ENCODE assay signal across 14 mouse cellular contexts in genomic region chr9:45121001-45121400, GRCm38 (mm10). TPM values are rescaled to one million over a fixed set of nuclear protein-coding genes. Genes with fewer than 3 reads are reported as not detected.
DNase-seq lines count a peak whose midpoint lies in the region; ATAC-seq and TF ChIP-seq lines count a peak whose summit lies in the region.
"Had no signal": no experiment of that assay in that cellular context is flagged by ENCODE, and none has a peak within 500 bp of the region (broad histone marks: within the 10 kb centered on the region; RNA-seq: fewer than 3 reads in every experiment).

No protein-coding gene starts in this region.

- DNase-seq in gastrocnemius, adult 2 months, result peak; percentile 53
- no peak for DNase-seq in gastrocnemius, adult 8-10 months (ENCODE audit: low spot score in 2 of 2)
- DNase-seq in midbrain, embryonic 14.5 days, result no peak
- DNase-seq in cerebellum, postnatal 25 days, result peak; percentile 58 to 65
- DNase-seq in thymus, postnatal 14 days, result peak; percentile 89
- DNase-seq in frontal cortex, postnatal 10 days (ENCODE audit: low spot score in 2 of 2), result no peak
- no peak for DNase-seq in spleen, adult 18-20 months

- peaks cover 16% of the 10 kb centered on the region; the same call in 1 of the 2 replicates for H3K27me3 ChIP-seq in midbrain, embryonic 13.5 days
- no peaks in the 10 kb centered on the region for H3K27me3 ChIP-seq in midbrain, embryonic 14.5 days (ENCODE audit: control insufficient read depth, insufficient read depth, low read length)
- H3K27me3 ChIP-seq: embryonic facial prominence, embryonic 15.5 days; intestine, embryonic 15.5 days had no signal

- H3K4me2 ChIP-seq in midbrain, embryonic 13.5 days (replicated peaks), result 0 out of 2 replicates have a peak overlapping the region, but pooled peaks have one; percentile 1
- H3K4me2 ChIP-seq in midbrain, embryonic 14.5 days (ENCODE audit: low read length), result no peak overlapping the region
- H3K4me2 ChIP-seq: embryonic facial prominence, embryonic 15.5 days; forebrain, embryonic 12.5 days; heart, embryonic 12.5 days had no signal

- H3K9ac ChIP-seq in midbrain, embryonic 13.5 days (replicated peaks), result no peak overlapping the region
- no peak overlapping the region for H3K9ac ChIP-seq in midbrain, embryonic 14.5 days (replicated peaks; ENCODE audit: low read length)
- H3K9ac ChIP-seq: embryonic facial prominence, embryonic 15.5 days; forebrain, embryonic 12.5 days; heart, embryonic 12.5 days; intestine, embryonic 15.5 days had no signal

- ATAC-seq in midbrain, embryonic 13.5 days, result no peak
- no peak for ATAC-seq in midbrain, embryonic 14.5 days (ENCODE audit: low FRiP score, low TSS enrichment)

- H3K27ac ChIP-seq in gastrocnemius, adult 2 months, result peak overlapping the region; percentile 25; the same call in 1 of the 2 replicates
- no peak overlapping the region for H3K27ac ChIP-seq in midbrain, embryonic 13.5 days
- H3K27ac ChIP-seq in midbrain, embryonic 14.5 days (replicated peaks; ENCODE audit: low read depth, low read length), result no peak overlapping the region
- H3K27ac ChIP-seq: embryonic facial prominence, embryonic 15.5 days; forebrain, embryonic 12.5 days; intestine, embryonic 15.5 days had no signal

- peaks cover 33% of the 10 kb centered on the region for H3K4me1 ChIP-seq in midbrain, embryonic 13.5 days (replicated peaks)
- peaks cover 26% of the 10 kb centered on the region for H3K4me1 ChIP-seq in midbrain, embryonic 14.5 days (ENCODE audit: control insufficient read depth, insufficient read depth, low read length)

- TF ChIP-seq CTCF in gastrocnemius, adult 2 months (IDR thresholded peaks at IDR 0.05), result no peak

- H3K4me3 ChIP-seq in gastrocnemius, adult 2 months, result no peak overlapping the region
- no peak overlapping the region for H3K4me3 ChIP-seq in midbrain, embryonic 13.5 days (replicated peaks)
- no peak overlapping the region for H3K4me3 ChIP-seq in midbrain, embryonic 14.5 days (replicated peaks; ENCODE audit: low read depth, low read length)
- H3K4me3 ChIP-seq: embryonic facial prominence, embryonic 15.5 days; forebrain, embryonic 12.5 days; heart, embryonic 12.5 days; intestine, embryonic 15.5 days had no signal

- 64% methylated on average over 6 of the region's 6 CpGs for WGBS in midbrain, embryonic 13.5 days
- WGBS in midbrain, embryonic 14.5 days, result 65% methylated on average over 6 of the region's 6 CpGs

- intact Hi-C loops in gastrocnemius, adult 2 months (cut with DNase I), result loop anchor here (1.0 to 5.0 kb wide), 3 partner anchors 13 to 64 kb away; partner anchors contain the start of gene Mpzl3

- peaks cover 10% of the 10 kb centered on the region for H3K36me3 ChIP-seq in midbrain, embryonic 13.5 days
- peaks cover 10% of the 10 kb centered on the region for H3K36me3 ChIP-seq in midbrain, embryonic 14.5 days (ENCODE audit: control insufficient read depth, insufficient read depth, low read length)
- H3K36me3 ChIP-seq: embryonic facial prominence, embryonic 15.5 days; heart, embryonic 12.5 days; intestine, embryonic 15.5 days had no signal

- no peaks in the 10 kb centered on the region for H3K9me3 ChIP-seq in midbrain, embryonic 13.5 days
- no peaks in the 10 kb centered on the region for H3K9me3 ChIP-seq in midbrain, embryonic 14.5 days (ENCODE audit: control insufficient read depth, low read length)
- H3K9me3 ChIP-seq: embryonic facial prominence, embryonic 15.5 days; forebrain, embryonic 12.5 days; heart, embryonic 12.5 days; intestine, embryonic 15.5 days had no signal

RNA-seq across cellular contexts. Expression of gene Scn2b, which starts 3.4 kb away (rescaled TPM):
- total RNA-seq in gastrocnemius, adult 2 months (2021), result 1 to 10 TPM; 1.9 to 2.0 TPM
- 1 to 10 TPM; 1.5 to 2.1 (median 1.6) TPM for total RNA-seq in gastrocnemius, adult 8-10 months (2022)
- 6.6 and 7.2 TPM in 2 replicates for polyA plus RNA-seq in midbrain, embryonic 13.5 days (2015; fragmentation: Nextera tagmentation; extraction: Ambion mirVana)
- 6.6 and 8.1 TPM in 2 replicates for polyA plus RNA-seq in midbrain, embryonic 14.5 days (2014; fragmentation: Nextera tagmentation; extraction: Ambion mirVana)
- total RNA-seq: megakaryocyte progenitor cell, adult 5-6 weeks had no signal
- polyA plus RNA-seq: C2C12 had no signal

RNA-seq across cellular contexts. Expression of gene Scn4b, which starts 17.2 kb away (rescaled TPM):
- 100 to 1,000 TPM; 201 to 246 TPM for total RNA-seq in gastrocnemius, adult 2 months (2021)
- 100 to 1,000 TPM; 209 to 275 (median 247) TPM for total RNA-seq in gastrocnemius, adult 8-10 months (2022)
- 0.13 and 0.17 TPM in 2 replicates for polyA plus RNA-seq in midbrain, embryonic 13.5 days (2015; fragmentation: Nextera tagmentation; extraction: Ambion mirVana)
- 0.05 TPM in 1 of 2 replicates, not detected in the other for polyA plus RNA-seq in midbrain, embryonic 14.5 days (2014; fragmentation: Nextera tagmentation; extraction: Ambion mirVana)
- total RNA-seq: megakaryocyte progenitor cell, adult 5-6 weeks had no signal

RNA-seq across cellular contexts. Expression of gene Jaml, which starts 42.0 kb away (rescaled TPM):
- under 1 TPM; 0.64 to 0.66 TPM for total RNA-seq in gastrocnemius, adult 2 months (2021)
- total RNA-seq in gastrocnemius, adult 8-10 months (2022), result under 1 TPM; 0.12 to 0.81 (median 0.24) TPM
- polyA plus RNA-seq in midbrain, embryonic 13.5 days (2015; fragmentation: Nextera tagmentation; extraction: Ambion mirVana), result 0.27 and 0.51 TPM in 2 replicates
- polyA plus RNA-seq in midbrain, embryonic 14.5 days (2014; fragmentation: Nextera tagmentation; extraction: Ambion mirVana), result 0.12 and 0.24 TPM in 2 replicates
- polyA plus RNA-seq: C2C12 had no signal

Comparison
In these comparisons a context has a peak if more than half of its experiments do, and no peak if none do; other contexts are left out.
1. DNase-seq: peak in gastrocnemius, adult 2 months (single experiment), cerebellum, postnatal 25 days (2 of 2) and thymus, postnatal 14 days (single experiment); none in gastrocnemius, adult 8-10 months (0 of 2), midbrain, embryonic 14.5 days (single experiment), frontal cortex, postnatal 10 days (0 of 2) and spleen, adult 18-20 months (0 of 2).